Mouse (Mus musculus) thymus, adult 2 months (tissue): ENCODE measurements at regions not wholly inside any gene's neighbourhood (a gene's known extent, or its start where the extent isn't known, plus 50 kb on each side); places are given as distances from the start of the nearest gene placed in this dataset.

ENCODE experiments used
- DNase-seq: peaks from one replicate; pipeline ENCODE4 v3.0.0; 2021
- H3K27ac ChIP-seq: fragments of 200-500 bp; 2 replicates; pipeline ENCODE4 v1.5.1; 2012; ENCODE audit warnings: low read length, control low read depth; ENCODE audit not compliant: control insufficient read depth, insufficient read depth
- H3K27me3 ChIP-seq: fragments of 200-500 bp; 2 replicates; pipeline ENCODE4 v1.6.1; 2012; ENCODE audit warnings: mild to moderate bottlenecking, low read length, moderate library complexity, mixed read lengths; ENCODE audit not compliant: control insufficient read depth, insufficient read depth
- H3K36me3 ChIP-seq: fragments of 200-500 bp; 2 replicates; pipeline ENCODE4 v1.6.1; 2012; ENCODE audit warnings: mild to moderate bottlenecking, low read length, moderate library complexity; ENCODE audit not compliant: control insufficient read depth, insufficient read depth
- H3K4me1 ChIP-seq: fragments of 200-500 bp; replicated peaks from 2 replicates; pipeline ENCODE4 v1.6.1; 2012; ENCODE audit warnings: low read length; ENCODE audit not compliant: control insufficient read depth, insufficient read depth
- H3K4me3 ChIP-seq: fragments of 200-500 bp; 2 replicates; pipeline ENCODE4 v1.5.1; 2012; ENCODE audit warnings: mild to moderate bottlenecking, low read length, control low read depth, moderate library complexity; ENCODE audit not compliant: control insufficient read depth, insufficient read depth
- CTCF ChIP-seq: fragments of 200-500 bp; IDR thresholded peaks from 2 replicates; pipeline ENCODE4 v1.5.1; 2012; ENCODE audit warnings: mild to moderate bottlenecking, control low read depth, low read length, moderate library complexity, borderline replicate concordance; ENCODE audit not compliant: control insufficient read depth, poor library complexity, insufficient read depth; ENCODE audit errors: extremely low read depth
- POLR2A ChIP-seq: fragments of 200-500 bp; IDR thresholded peaks from 2 replicates; pipeline ENCODE4 v1.6.1; 2012; ENCODE audit warnings: mild to moderate bottlenecking, low read length, control low read depth, moderate library complexity; ENCODE audit not compliant: control insufficient read depth, poor library complexity, insufficient read depth; ENCODE audit errors: extremely low read depth
- WGBS: fragments of 180-500 bp; shearing (Covaris S2); methylation state at CpG from one replicate; pipeline ENCODE4 v1.1.7; 2018; 5-methylcytosine and 5-hydroxymethylcytosine counted together

- no peak for DNase-seq
- Histone ChIP-seq H3K4me3 (no peak overlapping the region), H3K27me3 (no peaks in the 10 kb centered on the region), H3K4me1 (no peaks in the 10 kb centered on the region), H3K27ac (no peak overlapping the region), H3K36me3 (no peaks in the 10 kb centered on the region)
- WGBS = 63% methylated on average over 12 of the region's 12 CpGs
- TF ChIP-seq CTCF = no peak
- no peak for TF ChIP-seq POLR2A
Measured at GRCm38 (mm10) chr2:160240531-160241379, 93.2 kb downstream of the Gm826 start.

DNA sequence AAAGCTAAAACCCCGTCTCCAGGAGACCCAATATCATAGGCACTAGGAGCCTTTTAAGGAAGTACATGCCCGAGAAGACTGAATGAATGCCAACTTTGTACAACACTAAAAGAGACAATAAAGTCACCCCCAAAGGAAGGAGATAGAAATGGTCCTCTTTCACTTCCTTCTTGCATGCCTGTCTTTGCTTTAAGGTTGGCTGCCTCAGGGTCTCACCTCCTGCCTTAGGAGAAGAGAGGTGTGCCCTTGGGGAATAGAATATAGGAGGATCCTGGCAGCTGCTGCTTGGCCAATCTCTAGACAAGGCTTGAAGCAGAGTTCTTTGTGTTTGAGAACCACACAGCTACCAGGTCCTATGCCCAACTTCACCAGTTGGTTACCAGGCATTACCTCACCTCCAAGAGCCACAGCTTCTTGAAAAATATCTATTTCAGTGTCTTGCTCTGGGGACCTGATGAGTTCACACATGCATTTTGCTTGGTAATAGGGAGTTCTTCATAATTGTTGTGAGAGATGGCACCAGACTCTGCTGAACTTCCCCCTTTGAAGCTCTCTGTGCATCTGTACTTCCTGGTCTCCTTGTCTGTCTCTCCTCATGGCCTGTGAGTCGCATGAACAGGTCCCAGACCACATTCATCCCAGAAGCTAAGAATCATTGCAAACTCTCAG, 96.4 kb downstream of the Gm826 start:
- TF ChIP-seq POLR2A = no peak
- TF ChIP-seq CTCF = no peak
- 68% methylated on average over 3 of the region's 3 CpGs for WGBS
- no peaks in the 10 kb centered on the region for H3K36me3 ChIP-seq
- no peaks in the 10 kb centered on the region for H3K4me1 ChIP-seq
- no peaks in the 10 kb centered on the region for H3K27me3 ChIP-seq
- DNase-seq = no peak
- no peak overlapping the region for H3K27ac ChIP-seq
- H3K4me3 ChIP-seq = no peak overlapping the region

DNA sequence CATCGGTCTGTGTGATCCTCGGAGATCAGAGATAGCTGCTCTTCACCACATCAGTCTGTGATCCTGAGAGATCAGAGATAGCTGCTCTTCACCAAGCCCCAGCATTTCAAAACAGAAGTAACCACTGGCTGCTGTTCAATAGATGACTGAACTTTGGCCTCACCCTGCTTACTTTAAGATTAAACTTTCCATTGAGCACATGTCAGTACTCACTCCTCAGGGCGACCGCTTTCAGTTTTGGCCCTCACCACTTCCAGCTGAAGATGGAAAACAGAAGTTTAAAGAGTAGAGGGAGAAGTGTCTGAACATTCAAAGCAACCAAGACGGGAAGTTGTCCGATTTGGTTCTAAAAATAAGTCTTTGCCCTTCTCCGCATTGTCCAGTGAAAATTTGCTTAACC, 97.2 kb downstream of the Gm826 start:
- Histone ChIP-seq H3K36me3 (no peaks in the 10 kb centered on the region), H3K27ac (no peak overlapping the region), H3K4me3 (no peak overlapping the region), H3K4me1 (no peaks in the 10 kb centered on the region), H3K27me3 (no peaks in the 10 kb centered on the region)
- TF ChIP-seq CTCF (no peak), POLR2A (no peak)
- 83% methylated on average over 7 of the region's 7 CpGs for WGBS
- no peak for DNase-seq

DNA sequence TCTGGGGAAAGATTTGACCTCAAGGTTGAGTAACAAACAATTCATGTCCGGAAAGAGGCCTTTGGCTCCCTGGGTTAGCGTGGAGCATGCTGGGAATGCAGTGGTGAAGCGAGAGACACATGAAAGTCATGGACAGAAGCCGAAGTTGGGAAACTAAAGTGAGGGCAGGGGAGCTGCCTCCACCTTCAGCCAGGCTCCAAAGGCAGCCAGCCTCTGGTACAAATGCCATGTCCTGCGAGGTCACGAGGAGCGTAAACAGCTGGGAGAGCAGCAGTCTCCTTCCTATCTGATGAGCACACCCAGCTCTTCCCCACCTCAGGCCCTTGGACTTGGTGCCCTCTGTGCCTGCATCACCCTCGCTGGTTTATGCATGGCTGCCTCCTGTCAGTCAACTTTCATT, 103.2 kb downstream of the Gm826 start:
- TF ChIP-seq POLR2A (no peak), CTCF (no peak)
- no peaks in the 10 kb centered on the region for H3K36me3 ChIP-seq
- H3K27ac ChIP-seq = no peak overlapping the region
- H3K4me3 ChIP-seq = no peak overlapping the region
- no peaks in the 10 kb centered on the region for H3K27me3 ChIP-seq
- no peak for DNase-seq
- 78% methylated on average over 8 of the region's 8 CpGs for WGBS
- no peaks in the 10 kb centered on the region for H3K4me1 ChIP-seq

DNA sequence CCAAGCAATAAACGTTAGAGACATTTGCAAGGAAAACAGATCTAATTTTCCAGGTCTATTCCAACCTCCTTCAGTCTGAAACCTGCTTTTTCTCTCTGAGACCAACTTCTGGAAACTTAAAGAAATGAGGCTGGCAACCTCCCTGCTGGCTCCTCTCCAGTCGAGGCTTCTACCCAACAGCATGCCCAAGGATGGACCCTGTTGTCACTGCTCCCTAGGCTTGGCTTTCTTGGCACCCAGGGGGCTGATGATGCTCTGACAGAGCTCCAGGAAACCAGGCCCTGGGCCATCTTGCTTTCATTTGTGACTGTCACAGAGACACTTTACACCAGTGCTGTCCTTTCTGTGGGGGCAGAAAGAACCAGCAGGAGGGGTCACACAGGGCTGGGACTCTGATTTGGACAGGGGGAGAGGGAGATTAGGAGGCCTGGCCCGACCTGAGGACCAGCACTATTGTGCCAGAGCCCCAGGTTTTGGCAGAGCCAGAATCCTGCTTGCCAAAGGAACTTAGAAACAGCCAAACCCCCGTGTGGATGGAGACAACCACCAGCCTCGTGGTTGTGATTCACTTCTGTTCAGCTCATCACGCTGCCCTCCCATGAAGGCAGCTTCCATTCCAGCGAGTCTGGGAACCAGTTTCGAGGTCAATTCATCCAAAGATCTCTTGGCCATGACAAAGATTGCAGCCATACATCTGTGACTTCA, 105.5 kb downstream of the Gm826 start:
- no peak for DNase-seq
- Histone ChIP-seq H3K27ac (no peak overlapping the region), H3K36me3 (no peaks in the 10 kb centered on the region), H3K4me1 (no peaks in the 10 kb centered on the region), H3K4me3 (no peak overlapping the region), H3K27me3 (no peaks in the 10 kb centered on the region)
- WGBS = 78% methylated on average over 8 of the region's 8 CpGs
- no peak for TF ChIP-seq POLR2A
- no peak for TF ChIP-seq CTCF

DNA sequence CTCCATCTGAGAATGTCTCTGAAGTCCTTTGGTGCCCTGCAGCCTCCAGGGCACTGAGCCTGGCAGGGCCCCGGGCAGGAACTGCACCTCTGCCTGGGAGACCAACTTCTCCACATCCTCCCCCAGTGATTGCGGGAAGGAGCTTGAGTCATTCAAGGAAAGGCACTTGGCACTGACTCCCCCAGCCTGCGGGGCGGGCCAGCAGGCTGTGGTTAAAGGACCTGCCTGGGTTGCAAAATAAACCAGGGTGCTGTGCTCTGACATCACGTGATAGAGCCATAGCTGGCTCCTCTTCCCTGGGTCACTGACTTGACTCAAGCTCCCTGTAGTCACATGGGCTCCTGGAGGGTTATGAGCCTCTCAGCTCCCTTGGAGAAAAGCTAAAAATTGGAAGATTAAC, 108.5 kb downstream of the Gm826 start:
- Histone ChIP-seq H3K4me1 (no peaks in the 10 kb centered on the region), H3K27me3 (no peaks in the 10 kb centered on the region), H3K4me3 (no peak overlapping the region), H3K36me3 (no peaks in the 10 kb centered on the region), H3K27ac (no peak overlapping the region)
- no peak for TF ChIP-seq POLR2A
- no peak for TF ChIP-seq CTCF
- 56% methylated on average over 5 of the region's 5 CpGs for WGBS
- no peak for DNase-seq

GRCm38 (mm10) chr2:160223366-160223765, 110.6 kb downstream of the Gm826 start:
- DNase-seq = no peak
- H3K4me3 ChIP-seq = no peak overlapping the region
- H3K4me1 ChIP-seq = no peaks in the 10 kb centered on the region
- no peak for TF ChIP-seq POLR2A
- no peak for TF ChIP-seq CTCF
- no peaks in the 10 kb centered on the region for H3K36me3 ChIP-seq
- no peaks in the 10 kb centered on the region for H3K27me3 ChIP-seq
- 93% methylated on average over 8 of the region's 8 CpGs for WGBS
- H3K27ac ChIP-seq = no peak overlapping the region
